Mouse (Mus musculus) bone marrow macrophage, adult 2 months (primary cell): ENCODE results near the gene Arid5b.

ENCODE experiments used
- CTCF ChIP-seq: IDR thresholded peaks from 2 replicates; pipeline ENCODE4 v1.5.1; 2012; ENCODE audit warnings: low read depth, mild to moderate bottlenecking, low read length, moderate library complexity
- POLR2A ChIP-seq: IDR thresholded peaks from 2 replicates; pipeline ENCODE4 v1.6.1; 2012; ENCODE audit warnings: mild to moderate bottlenecking, low read depth, low read length, borderline replicate concordance

DNA sequence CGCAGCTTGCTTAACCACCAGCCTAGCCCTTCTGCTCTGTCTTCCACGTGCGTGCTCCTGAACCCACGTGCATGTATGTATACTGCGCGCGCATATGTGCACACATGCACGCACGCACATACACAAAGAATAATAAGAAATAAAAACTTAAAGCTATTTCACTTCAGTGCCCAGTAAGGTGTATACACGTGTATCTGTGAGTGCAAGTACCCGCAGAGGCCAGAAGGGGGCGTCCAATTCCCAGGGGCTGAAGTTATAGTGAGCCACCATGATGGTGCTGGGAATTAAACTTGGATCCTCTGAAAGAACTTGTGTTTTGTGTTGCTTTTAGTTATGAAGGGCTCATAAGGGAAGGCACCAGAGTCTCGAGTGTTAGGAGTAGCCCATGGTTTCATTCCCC lies 227.7 kb downstream of the Arid5b start:
- no peak for TF ChIP-seq CTCF
- TF ChIP-seq POLR2A: no peak
